7 mouse cellular contexts compared by ENCODE assay signal in genomic region chr17:31512593-31512992, GRCm38 (mm10). TPM values are rescaled to one million over a fixed set of nuclear protein-coding genes. Genes with fewer than 3 reads are reported as not detected.
DNase-seq lines count a peak whose midpoint lies in the region; ATAC-seq and TF ChIP-seq lines count a peak whose summit lies in the region.

No protein-coding gene starts in this region.

- peaks cover 9% of the 10 kb centered on the region; the same call in 1 of the 2 replicates for H3K36me3 ChIP-seq in lung, embryonic 16.5 days (ENCODE audit: control insufficient read depth, insufficient read depth, low read length)
- peaks cover 20% of the 10 kb centered on the region for H3K36me3 ChIP-seq in limb, embryonic 14.5 days (ENCODE audit: control insufficient read depth, insufficient read depth, low read length)
- peaks cover 11% of the 10 kb centered on the region for H3K36me3 ChIP-seq in stomach, embryonic 15.5 days

- peak; percentile 15; the same call in 1 of the 2 replicates for ATAC-seq in lung, embryonic 16.5 days (ENCODE audit: low read depth)
- 0 out of 2 replicates have a peak, but pooled peaks have one; percentile 4 for ATAC-seq in limb, embryonic 14.5 days (ENCODE audit: low FRiP score, low read depth)
- ATAC-seq in stomach, embryonic 15.5 days (ENCODE audit: insufficient read depth, low FRiP score, low read depth), result no peak

- peak overlapping the region; percentile 84 for H3K4me2 ChIP-seq in lung, embryonic 16.5 days (ENCODE audit: low read depth, low read length)
- H3K4me2 ChIP-seq in limb, embryonic 14.5 days (replicated peaks; ENCODE audit: low read depth, low read length, severe bottlenecking), result peak overlapping the region; percentile 75
- H3K4me2 ChIP-seq in stomach, embryonic 15.5 days, result peak overlapping the region; percentile 81

- TF ChIP-seq POLR2A in embryonic fibroblast, embryonic 13.5 days (IDR thresholded peaks at IDR 0.05; ENCODE audit: low read depth, low read length), result no peak
- TF ChIP-seq POLR2A in limb, embryonic 14.5 days (IDR thresholded peaks at IDR 0.05; ENCODE audit: borderline replicate concordance, extremely low read depth, insufficient read depth, insufficient read length), result no peak

- no peaks in the 10 kb centered on the region for H3K27me3 ChIP-seq in lung, embryonic 16.5 days (ENCODE audit: control insufficient read depth, insufficient read depth, low read depth, low read length)
- no peaks in the 10 kb centered on the region for H3K27me3 ChIP-seq in limb, embryonic 14.5 days (ENCODE audit: control insufficient read depth, insufficient read depth, low read length)
- no peaks in the 10 kb centered on the region for H3K27me3 ChIP-seq in stomach, embryonic 15.5 days (replicated peaks)

- no peak for DNase-seq in lung, postnatal 25 days (ENCODE audit: low spot score)
- no peak for DNase-seq in limb, embryonic 14.5 days (ENCODE audit: low spot score)
- DNase-seq in retina, embryonic 14.5 days (ENCODE audit: low spot score), result no peak
- DNase-seq in retina, postnatal 1 day, result no peak

- peak overlapping the region; percentile 83 for H3K9ac ChIP-seq in lung, embryonic 16.5 days (ENCODE audit: low read length)
- peak overlapping the region; percentile 71; the same call in 1 of the 2 replicates for H3K9ac ChIP-seq in limb, embryonic 14.5 days (ENCODE audit: low read depth, low read length, severe bottlenecking)
- peak overlapping the region; percentile 60; the same call in 1 of the 2 replicates for H3K9ac ChIP-seq in stomach, embryonic 15.5 days

- WGBS in lung, embryonic 16.5 days, result 14% methylated on average over 6 of the region's 6 CpGs
- 21% methylated on average over 6 of the region's 6 CpGs for WGBS in limb, embryonic 14.5 days
- WGBS in stomach, embryonic 15.5 days, result 24% methylated on average over 6 of the region's 6 CpGs

- H3K4me3 ChIP-seq in lung, embryonic 16.5 days (ENCODE audit: low read length), result peak overlapping the region; percentile 91
- peak overlapping the region; percentile 83 for H3K4me3 ChIP-seq in embryonic fibroblast, embryonic 13.5 days (ENCODE audit: insufficient read depth, low read length)
- peak overlapping the region; percentile 84 for H3K4me3 ChIP-seq in limb, embryonic 14.5 days (replicated peaks; ENCODE audit: low read length)
- peak overlapping the region; percentile 93 for H3K4me3 ChIP-seq in stomach, embryonic 15.5 days (replicated peaks)

- H3K4me1 ChIP-seq in lung, embryonic 16.5 days (replicated peaks; ENCODE audit: control insufficient read depth, insufficient read depth, low read length), result peaks cover 6% of the 10 kb centered on the region
- no peaks in the 10 kb centered on the region for H3K4me1 ChIP-seq in embryonic fibroblast, embryonic 13.5 days (ENCODE audit: control insufficient read depth, insufficient read depth, low read length)
- peaks cover 4% of the 10 kb centered on the region; the same call in 1 of the 2 replicates for H3K4me1 ChIP-seq in limb, embryonic 14.5 days (ENCODE audit: control insufficient read depth, insufficient read depth, low read length)
- H3K4me1 ChIP-seq in stomach, embryonic 15.5 days, result 0 out of 2 replicates have a peak, but pooled peaks cover 5% of the 10 kb centered on the region

- H3K27ac ChIP-seq in lung, embryonic 16.5 days (ENCODE audit: low read length), result peak overlapping the region; percentile 36; the same call in 1 of the 2 replicates
- no peak overlapping the region for H3K27ac ChIP-seq in embryonic fibroblast, embryonic 13.5 days (ENCODE audit: insufficient read depth, low read length)
- 0 out of 2 replicates have a peak overlapping the region, but pooled peaks have one; percentile 74 for H3K27ac ChIP-seq in limb, embryonic 14.5 days (replicated peaks; ENCODE audit: low read depth, low read length)
- H3K27ac ChIP-seq in stomach, embryonic 15.5 days, result no peak overlapping the region

- TF ChIP-seq CTCF in embryonic fibroblast, embryonic 13.5 days (IDR thresholded peaks at IDR 0.05; ENCODE audit: borderline replicate concordance, insufficient read depth, low read length), result no peak

- H3K9me3 ChIP-seq in lung, embryonic 16.5 days (ENCODE audit: control insufficient read depth, low read length), result no peaks in the 10 kb centered on the region
- H3K9me3 ChIP-seq in limb, embryonic 14.5 days (ENCODE audit: control insufficient read depth, low read length), result no peaks in the 10 kb centered on the region
- H3K9me3 ChIP-seq in stomach, embryonic 15.5 days, result no peaks in the 10 kb centered on the region

RNA-seq across cellular contexts. Expression of gene Wdr4, which starts 7.2 kb away (rescaled TPM):
- 28.6 and 33.7 TPM in 2 replicates for polyA plus RNA-seq in lung, embryonic 16.5 days (2015; fragmentation: Nextera tagmentation; extraction: Ambion mirVana)
- 18.9 and 19.7 TPM in 2 replicates for polyA plus RNA-seq in embryonic fibroblast, embryonic 13.5 days (2011; ENCODE audit: insufficient read length, low read depth, missing spikeins)
- 45.0 and 52.6 TPM in 2 replicates for polyA plus RNA-seq in limb, embryonic 14.5 days (2012; rRNA removed)
- 29.6 and 31.5 TPM in 2 replicates for polyA plus RNA-seq in limb, embryonic 14.5 days (2014; fragmentation: Nextera tagmentation; extraction: Ambion mirVana)
- 40.1 and 42.4 TPM in 2 replicates for polyA plus RNA-seq in stomach, embryonic 15.5 days (2015; fragmentation: Nextera tagmentation; extraction: Ambion mirVana)

RNA-seq across cellular contexts. Expression of gene Ndufv3, which starts 7.3 kb away (rescaled TPM):
- polyA plus RNA-seq in lung, embryonic 16.5 days (2015; fragmentation: Nextera tagmentation; extraction: Ambion mirVana), result 253 and 258 TPM in 2 replicates
- 140 and 141 TPM in 2 replicates for polyA plus RNA-seq in embryonic fibroblast, embryonic 13.5 days (2011; ENCODE audit: insufficient read length, low read depth, missing spikeins)
- polyA plus RNA-seq in limb, embryonic 14.5 days (2012; rRNA removed), result 86.4 and 103 TPM in 2 replicates
- 277 and 285 TPM in 2 replicates for polyA plus RNA-seq in limb, embryonic 14.5 days (2014; fragmentation: Nextera tagmentation; extraction: Ambion mirVana)
- 308 and 337 TPM in 2 replicates for polyA plus RNA-seq in stomach, embryonic 15.5 days (2015; fragmentation: Nextera tagmentation; extraction: Ambion mirVana)

RNA-seq across cellular contexts. Expression of gene Pknox1, which starts 51.9 kb away (rescaled TPM):
- 44.1 and 44.4 TPM in 2 replicates for polyA plus RNA-seq in lung, embryonic 16.5 days (2015; fragmentation: Nextera tagmentation; extraction: Ambion mirVana)
- 16.6 and 18.9 TPM in 2 replicates for polyA plus RNA-seq in embryonic fibroblast, embryonic 13.5 days (2011; ENCODE audit: insufficient read length, low read depth, missing spikeins)
- 30.1 and 34.6 TPM in 2 replicates for polyA plus RNA-seq in limb, embryonic 14.5 days (2012; rRNA removed)
- polyA plus RNA-seq in limb, embryonic 14.5 days (2014; fragmentation: Nextera tagmentation; extraction: Ambion mirVana), result 35.8 and 39.4 TPM in 2 replicates
- 31.9 and 34.4 TPM in 2 replicates for polyA plus RNA-seq in stomach, embryonic 15.5 days (2015; fragmentation: Nextera tagmentation; extraction: Ambion mirVana)

Comparison
In these comparisons a context has a peak if more than half of its experiments do, and no peak if none do; other contexts are left out.
1. H3K27ac ChIP-seq: peak in lung, embryonic 16.5 days (single experiment) and limb, embryonic 14.5 days (single experiment); none in embryonic fibroblast, embryonic 13.5 days (single experiment) and stomach, embryonic 15.5 days (single experiment).
2. Peak in every context shown above with its lines, with median percentiles within 50 percentile points of each other: H3K4me2 ChIP-seq, H3K4me3 ChIP-seq and H3K9ac ChIP-seq.